Comparison of ENCODE assay signal across 7 mouse cellular contexts in the genomic region with DNA sequence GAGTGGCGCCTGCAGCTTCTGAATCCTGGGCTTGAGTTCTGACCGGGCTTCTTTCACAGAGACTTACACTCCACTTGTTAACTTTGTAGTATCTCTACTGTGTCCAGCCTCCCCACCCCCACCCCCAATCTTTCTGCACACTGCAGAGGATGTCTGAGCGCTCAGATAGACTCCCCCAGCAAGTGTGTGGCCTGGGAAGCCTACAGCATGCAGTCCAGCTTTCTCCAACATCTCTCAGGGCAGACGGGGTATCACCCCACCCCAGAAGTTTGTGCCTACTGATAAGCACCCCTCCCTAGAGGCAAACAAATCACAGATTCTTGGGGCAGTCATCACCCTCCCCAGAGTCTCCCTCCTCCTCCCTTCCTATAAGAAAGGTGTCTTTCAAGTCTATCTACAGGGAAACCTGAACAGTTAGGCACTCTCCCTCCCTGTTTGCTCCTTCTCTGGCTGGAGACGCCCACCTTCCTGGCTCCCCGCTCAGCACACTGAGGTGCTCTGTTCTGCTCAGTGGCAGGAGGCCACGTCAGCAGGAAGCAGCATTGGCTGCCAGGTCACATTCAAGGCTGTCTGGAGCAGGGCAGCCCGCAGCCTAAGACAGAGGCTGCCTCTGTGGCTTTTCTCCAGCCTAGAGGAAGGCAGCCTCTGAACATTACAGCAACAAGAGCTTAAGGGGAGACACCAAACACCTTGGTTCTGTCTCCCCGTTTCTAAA.
A peak's percentile ranks its signal among the peaks of the same experiment; 100 is the strongest.
DNase-seq lines count a peak whose midpoint lies in the region; ATAC-seq and TF ChIP-seq lines count a peak whose summit lies in the region.

No protein-coding gene starts in this region.

- peak; percentile 95 for ATAC-seq in forebrain, postnatal 0 days
- ATAC-seq in stomach, postnatal 0 days (ENCODE audit: low FRiP score, low TSS enrichment), result peak; percentile 96

- no peak for TF ChIP-seq EP300 in stomach, postnatal 0 days (optimal IDR thresholded peaks at IDR 0.05)

- no peaks in the 10 kb centered on the region for H3K4me1 ChIP-seq in forebrain, postnatal 0 days (ENCODE audit: insufficient read depth)
- H3K4me1 ChIP-seq in stomach, postnatal 0 days (replicated peaks; ENCODE audit: control insufficient read depth, insufficient read depth), result 0 out of 2 replicates have a peak, but pooled peaks cover 2% of the 10 kb centered on the region

- DNase-seq in 416B (ENCODE audit: low read depth) (peak; percentile 86), ZHBTc4 (ENCODE audit: low read depth, low spot score) (peak; percentile 30)
- DNase-seq in forebrain, postnatal 0 days, result peak; percentile 59
- peak; percentile 73 for DNase-seq in heart, postnatal 4 days
- peak; percentile 57 to 66 for DNase-seq in layer of hippocampus, postnatal 10 days (ENCODE audit: low spot score in 2 of 2)
- peak; percentile 55 for DNase-seq in lung, postnatal 25 days (ENCODE audit: low spot score)
- DNase-seq in stomach, postnatal 0 days (ENCODE audit: low spot score), result peak; percentile 86

- H3K4me3 ChIP-seq in forebrain, postnatal 0 days (ENCODE audit: low read depth, low read length), result no peak overlapping the region
- H3K4me3 ChIP-seq in stomach, postnatal 0 days (ENCODE audit: low read depth, low read length), result no peak overlapping the region

- no peak overlapping the region for H3K4me2 ChIP-seq in forebrain, postnatal 0 days (ENCODE audit: low read depth)
- no peak overlapping the region for H3K4me2 ChIP-seq in stomach, postnatal 0 days (replicated peaks; ENCODE audit: low read depth)

- no peaks in the 10 kb centered on the region for H3K27me3 ChIP-seq in forebrain, postnatal 0 days (ENCODE audit: insufficient read depth, low read length)
- no peaks in the 10 kb centered on the region for H3K27me3 ChIP-seq in stomach, postnatal 0 days (ENCODE audit: control insufficient read depth, insufficient read depth, low read length)

- no peaks in the 10 kb centered on the region for H3K9me3 ChIP-seq in forebrain, postnatal 0 days (ENCODE audit: low read length)
- no peaks in the 10 kb centered on the region for H3K9me3 ChIP-seq in stomach, postnatal 0 days (ENCODE audit: control insufficient read depth, low read length)

- peak overlapping the region; percentile 14; the same call in 1 of the 2 replicates for H3K9ac ChIP-seq in forebrain, postnatal 0 days
- no peak overlapping the region for H3K9ac ChIP-seq in stomach, postnatal 0 days (ENCODE audit: low read length)

- H3K27ac ChIP-seq in forebrain, postnatal 0 days (ENCODE audit: low read depth, low read length), result peak overlapping the region; percentile 1; the same call in 1 of the 2 replicates
- peak overlapping the region; percentile 76 for H3K27ac ChIP-seq in stomach, postnatal 0 days (replicated peaks)

- 49% methylated on average over 9 of the region's 9 CpGs for WGBS in forebrain, postnatal 0 days
- 32% methylated on average over 9 of the region's 9 CpGs for WGBS in stomach, postnatal 0 days

- H3K36me3 ChIP-seq in forebrain, postnatal 0 days (ENCODE audit: insufficient read depth), result no peaks in the 10 kb centered on the region
- no peaks in the 10 kb centered on the region for H3K36me3 ChIP-seq in stomach, postnatal 0 days (ENCODE audit: control insufficient read depth, insufficient read depth, low read length)

- no peak for TF ChIP-seq CTCF in forebrain, postnatal 0 days (IDR thresholded peaks at IDR 0.05; ENCODE audit: low read depth)
- no peak for TF ChIP-seq CTCF in stomach, postnatal 0 days (IDR thresholded peaks at IDR 0.05; ENCODE audit: low read depth)

Comparison
In these comparisons a context has a peak if more than half of its experiments do, and no peak if none do; other contexts are left out.
1. DNase-seq: peak in every context shown above with its lines; median percentile 86 in 416B; 86 in stomach, postnatal 0 days; 73 in heart, postnatal 4 days; 62 in layer of hippocampus, postnatal 10 days; 59 in forebrain, postnatal 0 days; 55 in lung, postnatal 25 days; 30 in ZHBTc4.